Mouse (Mus musculus) testis, postnatal 10 days (tissue): ENCODE measurements at regions not wholly inside any gene's neighbourhood (a gene's known extent, or its start where the extent isn't known, plus 50 kb on each side); places are given as distances from the start of the nearest gene placed in this dataset.

Experiments used
- DNase-seq: peaks from one replicate; pipeline ENCODE4 v3.0.0; 2021; ENCODE audit warnings: low spot score

DNA sequence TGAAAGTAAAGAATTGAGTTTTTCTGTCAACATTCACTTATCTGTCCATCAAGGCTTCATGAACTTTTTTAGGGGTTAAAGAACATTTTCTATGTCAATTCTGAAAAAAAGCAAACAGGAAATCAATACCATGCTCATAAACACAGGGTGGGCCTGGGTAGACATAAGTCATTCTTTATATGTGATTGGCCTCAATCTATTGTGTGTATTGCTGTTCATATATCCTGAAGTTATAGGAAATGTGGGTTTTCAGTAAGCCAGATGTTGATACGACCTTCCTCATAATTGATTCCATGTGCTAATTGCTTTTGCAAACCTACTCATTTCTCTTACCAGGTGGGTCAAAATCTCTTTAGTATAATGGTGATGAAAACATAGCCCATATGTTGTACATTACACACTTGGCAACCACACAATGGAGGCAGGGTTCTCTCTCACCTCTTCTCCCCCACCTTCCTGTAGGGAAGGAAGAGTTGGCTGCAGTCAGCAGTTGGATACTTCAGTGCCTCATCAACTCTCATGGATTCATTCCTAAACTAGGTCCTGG is 182.6 kb upstream of the Cd180 start:
- no peak for DNase-seq

DNA sequence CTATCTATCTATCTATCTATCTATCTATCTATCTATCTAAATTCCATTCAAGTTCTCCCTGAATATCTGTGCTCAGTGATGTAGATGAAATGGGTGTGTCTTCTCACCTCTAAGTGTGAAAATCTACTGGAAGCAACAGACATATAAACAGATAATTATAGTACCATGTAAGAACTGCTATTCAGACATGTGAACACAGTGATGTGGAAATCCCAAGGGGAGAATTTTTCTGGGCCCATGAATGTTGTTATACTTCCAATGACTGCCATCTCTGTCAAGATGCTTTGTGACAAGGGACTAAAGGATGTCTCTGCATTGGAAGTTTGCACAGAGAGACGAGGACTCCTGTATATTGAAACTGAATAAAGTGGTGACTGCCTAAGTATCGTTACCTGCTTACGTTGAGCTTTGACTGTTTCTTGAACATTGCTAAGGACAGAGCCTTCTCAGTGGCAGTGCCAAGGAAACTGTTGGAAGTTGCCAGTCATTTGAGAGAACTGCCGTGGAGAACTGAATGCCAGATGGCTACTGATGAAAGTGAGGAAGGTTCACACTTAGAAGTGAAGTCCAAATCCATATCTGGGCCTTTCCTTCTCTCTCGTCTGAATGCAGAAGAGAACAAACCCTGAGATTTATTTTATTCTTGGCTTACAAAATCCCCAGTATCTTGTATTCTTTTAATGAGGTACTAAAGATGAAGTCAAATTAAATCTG is 175.0 kb upstream of the Cd180 start:
- no peak for DNase-seq

DNA sequence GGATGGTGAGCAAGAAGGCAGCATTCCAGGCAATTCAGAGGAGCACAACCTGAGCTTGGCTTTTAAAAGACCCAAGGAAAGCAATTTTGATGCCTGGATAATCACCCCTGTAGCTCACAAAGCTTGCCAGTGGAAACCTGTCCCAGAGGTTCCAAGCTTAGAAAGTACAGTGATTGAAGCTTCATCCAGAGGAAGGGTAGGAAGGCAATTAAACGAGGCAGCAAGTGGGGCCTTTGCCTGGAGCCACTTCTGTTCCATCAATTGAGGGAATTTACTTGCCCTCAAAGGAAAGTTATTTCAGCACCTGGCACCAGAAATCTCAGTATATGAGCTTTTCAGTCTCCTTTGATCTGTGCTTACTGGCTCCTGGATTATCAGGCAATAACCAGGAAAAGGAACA is 171.9 kb upstream of the Cd180 start:
- no peak for DNase-seq

DNA sequence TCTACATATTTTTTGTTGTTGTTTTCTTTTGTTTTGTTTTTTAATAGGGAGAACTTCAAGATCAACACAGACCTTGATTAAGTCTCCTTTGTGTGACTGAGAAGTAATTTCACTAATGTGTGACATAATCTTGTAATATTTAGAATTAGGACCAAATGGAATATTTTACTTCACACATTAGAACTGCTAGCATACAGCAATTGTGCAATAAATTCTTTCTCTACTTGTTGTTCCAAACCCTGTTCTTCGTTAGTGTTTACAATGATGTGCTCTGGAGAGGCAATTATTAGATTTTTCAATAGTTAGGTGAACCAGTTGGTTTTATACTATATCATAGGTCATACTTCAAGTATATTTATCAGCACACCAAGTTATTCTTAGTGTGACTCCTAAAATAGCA is 171.3 kb upstream of the Cd180 start:
- DNase-seq: no peak

DNA sequence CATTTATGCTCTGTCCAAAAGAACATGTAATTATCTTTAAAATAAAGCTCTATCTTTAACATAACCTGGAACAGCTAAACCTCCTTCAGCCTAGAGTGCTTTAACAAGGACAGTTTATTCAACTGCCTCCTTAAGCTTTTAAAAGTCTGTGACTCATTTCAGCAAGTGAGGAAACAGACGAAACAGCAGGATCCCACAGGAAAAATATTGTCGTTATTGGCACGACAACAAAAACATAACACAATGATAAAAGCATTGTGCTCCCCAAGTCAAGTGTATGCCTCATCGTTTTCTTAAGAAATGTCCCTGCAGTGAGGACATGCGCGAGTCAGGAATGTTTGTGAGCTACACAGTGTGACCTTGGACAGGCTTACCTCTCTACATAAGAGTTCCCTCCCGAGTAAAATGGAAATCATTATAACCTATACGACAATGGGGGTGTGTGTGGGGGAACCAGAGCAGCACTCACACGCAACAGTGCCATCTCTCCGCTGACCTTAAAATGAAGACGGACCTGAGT is 166.7 kb upstream of the Cd180 start:
- no peak for DNase-seq

DNA sequence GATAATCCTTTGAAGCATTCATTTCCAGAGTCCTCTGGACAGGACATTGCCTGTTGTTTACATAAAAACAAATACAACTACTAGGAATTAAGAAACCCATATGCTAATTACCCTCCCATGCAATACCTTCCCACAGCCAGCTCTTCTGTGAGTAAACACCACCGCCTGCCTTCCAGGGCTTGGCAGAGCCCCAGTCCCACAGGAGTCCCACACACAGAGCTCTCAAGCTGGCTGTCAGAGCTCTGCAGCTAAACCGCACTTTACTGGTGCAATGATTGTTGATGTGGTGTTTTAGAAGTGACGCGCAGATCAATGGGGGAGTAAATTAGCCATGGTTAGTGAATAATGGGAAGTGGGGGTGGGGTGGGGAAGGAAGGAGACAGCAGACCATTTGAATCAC is 159.6 kb upstream of the Cd180 start:
- DNase-seq: no peak

DNA sequence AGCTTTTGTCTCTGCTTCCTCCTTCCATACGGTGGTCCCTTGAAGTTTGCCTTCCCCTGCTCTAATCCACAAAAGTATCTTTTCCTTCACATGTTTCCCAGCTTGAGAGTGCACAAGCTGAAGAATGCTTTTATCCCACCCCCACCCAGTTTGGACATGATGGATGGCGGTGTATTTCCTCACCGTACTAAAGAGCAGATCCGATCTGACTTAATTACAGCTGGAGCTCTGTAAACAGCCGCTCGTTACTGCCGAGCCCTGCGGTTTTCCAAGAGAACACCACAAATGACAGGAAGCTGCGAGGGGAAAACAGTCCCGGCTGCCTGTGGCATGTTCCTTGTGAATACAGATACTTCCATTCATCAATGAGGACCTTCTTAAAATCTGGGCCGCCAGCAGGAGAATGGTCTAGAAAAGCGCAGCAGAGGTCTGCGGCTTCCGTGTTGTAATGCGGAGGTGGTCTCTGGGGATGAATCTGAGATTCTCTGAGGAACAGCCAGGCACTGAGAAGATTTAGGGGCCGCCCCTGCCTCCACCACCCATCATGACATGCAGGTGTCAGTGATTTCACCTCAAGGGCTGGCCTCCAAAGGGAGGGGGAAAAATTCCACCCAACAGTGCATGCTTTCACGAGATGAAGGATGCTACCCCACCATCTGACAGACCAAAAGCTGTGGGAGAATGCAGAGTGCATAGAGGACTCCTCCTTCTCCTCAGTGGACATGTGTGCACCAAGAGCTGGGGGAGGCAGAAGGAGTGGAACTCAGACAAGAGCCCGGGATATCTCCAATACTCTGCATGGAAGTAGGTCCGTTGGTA is 155.7 kb upstream of the Cd180 start:
- no peak for DNase-seq

DNA sequence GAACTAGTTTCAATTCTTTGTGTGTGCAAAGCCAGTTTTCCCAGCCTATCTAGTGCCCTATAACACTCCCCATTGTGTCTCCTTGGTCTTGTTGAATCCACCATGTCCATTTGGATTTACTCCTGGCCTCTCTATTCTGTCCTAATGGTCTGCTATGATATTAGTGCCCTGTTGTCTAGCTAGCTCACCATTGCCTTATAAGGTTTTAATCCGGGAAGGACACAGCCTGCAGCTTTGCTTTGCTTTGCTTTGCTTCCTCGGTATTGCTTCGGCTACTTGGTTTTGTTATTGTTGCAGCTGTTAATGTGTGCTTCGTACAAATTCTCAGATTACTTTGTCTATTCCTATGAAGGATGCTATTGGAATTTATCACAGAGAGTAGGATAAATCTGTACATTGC is 152.9 kb upstream of the Cd180 start:
- DNase-seq: no peak

DNA sequence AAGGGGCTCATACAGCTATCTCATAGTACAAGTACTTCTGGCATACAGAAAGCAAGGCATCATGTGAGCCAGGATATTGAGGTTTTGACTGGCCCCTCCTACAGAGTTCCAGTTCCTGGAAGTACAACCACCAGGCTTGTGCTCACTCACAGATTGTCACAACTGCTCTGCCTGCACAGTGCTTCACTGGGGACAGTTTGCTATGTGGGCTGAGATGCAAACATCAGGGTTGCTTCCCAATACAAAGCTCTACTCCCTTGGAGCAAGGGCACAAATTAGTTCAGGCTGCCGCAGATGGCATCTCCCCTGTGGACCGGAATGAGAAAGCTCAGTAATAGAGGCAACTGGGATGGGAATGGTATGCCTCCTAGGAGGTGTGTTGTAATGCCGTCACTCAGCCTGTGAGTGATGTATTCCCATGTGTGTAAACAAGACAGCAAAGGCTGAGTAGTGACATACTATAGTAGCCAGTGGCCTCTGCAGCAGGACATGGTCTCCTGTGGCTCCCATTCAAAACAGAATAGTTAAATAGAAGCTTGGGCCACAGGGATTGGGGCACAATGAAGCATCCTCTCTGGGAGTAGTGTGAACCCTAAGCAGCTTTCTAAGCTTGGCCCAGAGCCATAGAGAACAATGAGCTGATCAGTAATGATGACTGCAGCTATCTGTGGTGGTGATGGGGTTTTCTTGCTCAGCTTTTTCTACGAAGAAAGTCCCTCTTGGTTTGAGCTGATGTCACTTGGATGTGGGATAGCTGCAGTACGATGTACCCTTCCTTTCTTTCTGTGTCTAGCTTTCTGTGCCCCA is 148.8 kb upstream of the Cd180 start:
- no peak for DNase-seq

DNA sequence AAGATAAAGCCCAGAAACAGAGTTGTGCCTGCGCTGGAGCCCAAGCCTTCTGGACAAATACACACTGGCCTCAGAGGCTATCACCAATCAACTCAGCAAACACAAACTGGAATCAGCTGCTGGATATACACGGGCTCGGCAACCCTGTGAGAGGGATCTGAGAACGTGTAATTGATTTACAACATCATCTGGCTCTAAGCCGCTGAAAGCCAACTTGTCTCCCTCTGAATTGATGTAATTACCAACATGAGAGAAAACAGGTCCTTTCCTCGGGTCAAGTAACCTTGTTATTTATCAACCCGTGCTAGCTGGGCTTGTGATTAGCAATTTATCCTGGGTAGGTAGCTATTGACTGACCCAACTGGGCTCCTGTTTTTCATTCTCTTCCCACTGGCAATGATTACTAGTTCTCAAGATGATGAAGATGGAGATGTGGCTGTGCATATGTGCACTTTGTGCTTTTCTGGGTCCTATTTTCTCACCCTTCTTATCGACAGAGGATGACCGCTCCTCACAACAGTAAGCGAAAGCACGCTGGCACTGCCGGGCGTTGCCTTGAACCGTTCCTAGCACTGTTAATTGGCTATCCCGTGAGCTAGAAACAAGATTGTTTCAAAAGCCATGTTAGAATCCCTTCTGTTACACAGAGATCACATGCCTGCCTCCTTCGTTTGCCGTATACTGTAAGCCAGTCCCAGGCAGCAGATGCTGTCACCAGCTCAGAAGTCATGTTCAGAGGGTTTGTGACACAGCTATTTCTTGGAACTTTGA is 147.3 kb upstream of the Cd180 start:
- no peak for DNase-seq

DNA sequence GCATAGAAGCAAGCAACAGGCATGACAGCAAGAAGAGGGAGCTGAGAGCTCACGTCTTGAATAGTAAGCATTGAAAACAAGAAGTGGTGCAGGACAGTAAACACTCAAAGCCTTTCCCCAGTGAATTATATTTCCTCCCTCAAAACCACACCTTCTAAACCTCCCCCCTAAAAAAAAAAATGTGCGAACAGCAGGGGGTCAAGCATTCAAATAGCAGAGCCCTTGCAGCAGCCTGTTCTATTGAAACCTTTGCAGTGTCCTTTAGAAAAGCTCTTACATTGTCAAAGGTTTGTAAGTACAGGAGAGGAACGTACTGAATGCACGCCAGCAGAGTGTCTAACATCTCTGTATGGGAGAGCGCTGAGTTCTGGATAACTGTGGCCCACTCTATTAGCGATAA is 145.1 kb upstream of the Cd180 start:
- no peak for DNase-seq

DNA sequence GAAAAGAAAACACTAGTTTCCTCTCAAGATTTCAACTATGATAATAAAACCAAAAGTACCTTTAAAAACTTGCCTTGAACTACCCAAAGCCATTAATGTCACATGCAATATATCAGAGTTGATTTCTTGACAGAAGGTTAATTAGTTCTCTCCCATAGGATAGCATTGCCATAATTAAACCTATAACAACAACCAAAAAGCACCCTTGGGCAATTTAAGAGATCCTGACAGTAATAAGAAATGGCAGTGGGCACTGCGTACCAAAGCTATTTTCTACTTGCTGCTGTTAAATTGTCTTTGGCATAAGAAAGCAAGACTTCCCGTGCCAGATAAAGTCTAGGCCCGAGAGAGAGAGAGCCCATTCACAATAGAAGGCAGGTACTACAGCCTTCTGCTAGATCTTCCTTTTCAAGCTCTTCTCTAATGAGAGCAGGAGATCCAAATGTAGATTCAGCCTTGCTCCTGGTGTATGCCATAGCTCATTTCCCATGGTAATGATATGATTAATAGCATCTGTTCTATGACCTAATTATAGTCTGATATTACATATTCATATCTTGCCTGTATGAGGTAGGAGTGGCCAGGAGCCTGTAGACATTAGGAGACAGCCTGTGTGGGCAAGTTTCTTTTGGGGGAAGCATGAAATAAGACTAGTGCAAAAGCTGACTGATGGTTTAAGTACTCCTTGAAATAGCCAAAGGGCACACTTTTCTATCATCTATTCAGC is 126.3 kb upstream of the Cd180 start:
- DNase-seq: no peak

DNA sequence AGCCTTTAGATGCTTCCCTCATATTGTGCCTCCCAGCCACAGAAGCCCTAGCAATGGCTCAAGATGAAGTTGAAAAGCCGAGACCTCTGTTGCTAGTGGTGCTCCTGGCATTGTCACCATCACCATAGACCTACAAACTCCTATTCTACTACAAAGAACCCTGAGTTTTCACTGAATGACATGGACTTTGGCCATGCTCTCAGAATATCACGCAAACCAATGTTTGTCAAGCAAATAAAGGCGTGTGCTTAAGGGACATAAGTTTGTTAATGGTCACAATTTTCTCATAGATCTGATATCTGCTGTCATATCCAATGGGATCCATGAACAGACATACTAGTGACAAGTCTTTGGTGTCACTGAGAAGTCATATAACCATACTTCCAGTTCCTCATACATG is 123.8 kb upstream of the Cd180 start:
- no peak for DNase-seq

DNA sequence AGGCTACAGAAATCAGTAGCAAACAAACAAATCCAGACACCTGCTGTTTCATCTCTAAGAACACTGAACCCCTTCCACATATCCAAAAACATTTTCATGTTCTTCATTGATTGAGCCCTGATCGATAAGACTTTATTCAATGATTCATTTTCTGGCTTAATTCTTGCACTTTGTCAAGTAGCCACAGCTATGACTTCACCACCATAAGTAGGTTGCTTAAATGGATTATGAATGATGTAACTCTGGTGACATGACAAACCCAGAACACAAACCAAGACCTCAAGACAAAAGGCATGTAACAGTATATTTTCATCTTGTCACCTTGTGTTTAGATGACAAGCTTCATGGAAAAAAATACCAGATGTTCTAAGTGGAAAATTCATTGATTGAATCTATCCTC is 123.1 kb upstream of the Cd180 start:
- no peak for DNase-seq

DNA sequence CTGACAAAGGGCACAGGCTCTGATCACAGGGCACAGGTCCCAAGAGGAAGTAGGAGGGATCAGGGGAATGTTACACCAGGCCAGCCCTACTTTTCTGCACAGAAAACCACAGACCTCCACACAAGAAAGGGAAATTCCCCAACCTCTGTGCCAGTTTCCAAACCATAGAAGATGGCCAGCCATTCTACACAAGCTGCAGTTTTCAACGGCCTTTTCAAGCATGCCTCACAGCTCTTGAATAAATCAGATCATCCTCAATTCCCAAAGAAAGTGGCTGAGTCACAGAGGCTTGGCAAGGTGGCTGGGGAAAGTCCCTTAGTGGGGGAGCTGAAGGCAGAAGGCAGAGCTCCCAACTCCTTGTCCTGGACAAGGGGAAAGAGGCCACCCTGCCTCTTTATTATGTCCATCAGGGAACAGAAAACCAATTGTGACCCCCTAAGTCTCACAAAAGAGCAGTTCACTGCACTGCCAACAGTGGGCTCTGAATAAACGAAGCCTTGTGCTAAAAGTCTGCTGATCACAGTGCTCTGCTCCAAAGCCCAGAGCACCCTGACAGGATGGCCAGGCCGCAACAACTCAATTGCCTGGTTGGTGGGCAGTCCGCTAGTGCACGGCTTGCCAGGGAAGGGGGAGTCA is 120.0 kb upstream of the Cd180 start:
- DNase-seq: no peak

DNA sequence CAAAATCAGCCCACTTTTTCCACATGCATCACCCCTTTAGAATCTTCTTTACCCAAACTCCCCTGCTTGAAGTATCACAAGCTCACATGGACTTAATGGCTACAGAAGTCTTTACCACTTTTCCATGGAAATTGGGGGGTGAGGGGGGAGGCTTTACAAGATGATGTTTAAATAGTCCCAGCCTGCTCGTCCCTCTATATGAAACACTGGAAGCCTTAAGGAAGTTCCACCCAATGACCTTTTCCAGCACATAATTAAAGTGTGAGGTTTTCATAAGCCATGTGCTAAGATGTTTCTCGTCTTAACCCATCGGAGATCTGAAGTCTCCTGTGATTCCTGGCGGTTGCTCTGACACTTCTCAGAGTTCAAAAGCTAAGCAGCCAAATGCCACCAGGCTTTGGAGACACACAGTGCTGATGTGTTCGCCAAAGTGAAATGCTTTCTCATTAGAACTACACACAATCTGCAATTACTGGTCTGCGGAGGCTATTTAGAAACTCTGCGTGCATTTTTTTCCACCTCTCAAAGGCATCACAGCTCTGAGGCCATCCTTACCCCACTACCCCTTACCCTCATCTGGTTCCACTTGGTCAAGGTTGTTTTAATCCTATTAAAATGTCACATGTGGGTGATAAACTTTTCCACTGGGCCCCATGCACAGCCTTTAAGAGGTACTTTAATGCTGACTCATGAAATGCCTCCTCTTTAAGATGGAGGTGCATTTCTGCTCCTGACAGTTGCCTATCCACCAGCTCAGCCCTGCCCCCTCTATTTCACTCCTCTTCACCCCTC is 116.3 kb upstream of the Cd180 start:
- DNase-seq: no peak

DNA sequence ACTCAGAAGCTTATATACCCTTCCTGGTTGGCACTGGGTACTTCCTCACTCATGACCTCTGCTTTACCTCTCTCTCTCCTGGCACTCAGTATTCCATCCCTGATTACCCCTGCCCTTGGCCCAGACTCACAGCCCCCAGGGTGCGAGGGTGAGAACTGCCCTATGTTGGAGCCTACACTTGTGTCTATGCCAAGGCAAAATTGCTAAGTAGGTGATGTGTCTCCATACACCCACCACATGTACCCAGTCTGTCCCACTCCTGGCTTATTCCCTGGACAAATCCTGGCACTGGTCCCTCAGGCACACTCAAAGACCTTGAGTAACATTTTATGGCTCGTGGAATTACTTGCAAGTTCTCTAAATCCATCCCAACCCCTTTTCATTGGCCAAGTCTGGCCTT is 114.5 kb upstream of the Cd180 start:
- DNase-seq: no peak

DNA sequence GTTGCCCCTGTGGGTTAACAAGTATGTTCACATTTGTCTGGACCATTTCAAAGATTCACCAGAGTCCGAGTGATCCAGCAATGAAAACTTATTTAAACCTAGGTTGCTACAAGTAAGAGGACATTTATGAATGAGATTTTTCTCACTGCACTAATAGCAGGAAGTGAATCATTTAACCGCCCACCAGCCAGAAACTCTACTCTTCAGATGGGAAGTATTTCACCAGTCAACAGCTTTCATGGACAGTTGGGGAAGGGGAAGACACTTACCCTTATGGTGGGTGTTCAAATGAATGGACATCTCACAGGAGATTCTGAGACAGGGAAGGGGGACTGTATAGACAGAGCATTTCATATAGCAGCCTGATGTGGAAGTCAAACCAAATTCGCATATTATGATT is 113.7 kb upstream of the Cd180 start:
- DNase-seq: no peak

DNA sequence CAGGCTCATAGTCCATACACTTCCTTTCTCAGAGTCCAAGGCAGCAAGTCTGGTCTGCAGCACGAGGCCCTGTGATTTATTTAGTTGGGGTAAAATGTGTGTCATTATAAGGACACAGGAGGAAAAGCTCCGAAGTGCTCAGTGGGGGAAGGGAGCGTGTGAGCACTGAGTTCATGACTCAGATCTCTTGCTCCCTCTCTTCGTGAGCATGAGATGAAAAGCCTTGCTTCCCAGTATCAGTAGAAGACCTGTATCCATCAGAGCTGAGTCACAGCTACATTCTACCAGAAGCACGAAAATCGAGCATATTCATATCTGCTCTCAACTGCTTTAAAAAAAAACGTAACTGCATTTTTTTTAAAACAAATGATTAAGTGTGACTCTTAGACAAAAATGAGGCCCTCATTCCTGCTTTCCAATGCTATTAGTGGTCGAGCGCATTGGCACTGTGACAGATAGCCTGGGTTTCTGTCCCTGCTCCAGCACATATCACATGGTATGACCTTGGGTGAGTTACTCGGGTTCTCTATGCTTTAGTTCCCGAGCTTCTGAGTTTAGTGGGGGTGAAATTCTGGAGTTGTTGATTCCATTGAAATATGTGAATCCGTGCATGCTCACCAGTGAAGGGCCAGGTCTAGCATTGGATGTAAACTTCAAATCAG is 109.2 kb upstream of the Cd180 start:
- DNase-seq: peak; percentile 60
